Mouse (Mus musculus) liver, embryonic 15.5 days (tissue): Measurements from ENCODE around the gene Wfdc15b. TPM values are rescaled to one million over a fixed set of nuclear protein-coding genes. Genes with fewer than 3 reads are reported as not detected.
"Not testable (repeated sequence)": the region's sequence is repeated elsewhere in the genome, so short reads cannot be mapped to it uniquely, and the experiment has no call there.

Experiments used
- ATAC-seq: fragments of 200-750 bp; cut with Nextera tagmentation; 2 replicates; pipeline ENCODE4 v1.8.0; 2017; ENCODE audit warnings: moderate number of reproducible peaks, mild to moderate bottlenecking, moderate library complexity; ENCODE audit not compliant: insufficient read depth
- H3K27ac ChIP-seq: fragments of 300-500 bp; sonication (generic); replicated peaks from 2 replicates; pipeline ENCODE4 v1.5.1; 2015; ENCODE audit warnings: mild to moderate bottlenecking, inconsistent platforms
- H3K27me3 ChIP-seq: fragments of 300-500 bp; sonication (generic); 2 replicates; pipeline ENCODE4 v1.6.1; 2015; ENCODE audit warnings: mild to moderate bottlenecking, inconsistent platforms
- H3K36me3 ChIP-seq: fragments of 300-500 bp; sonication (generic); replicated peaks from 2 replicates; pipeline ENCODE4 v1.6.1; 2015; ENCODE audit warnings: moderate library complexity, mild to moderate bottlenecking, inconsistent platforms
- H3K4me1 ChIP-seq: fragments of 300-500 bp; sonication (generic); replicated peaks from 2 replicates; pipeline ENCODE4 v1.6.1; 2015; ENCODE audit warnings: inconsistent platforms
- H3K4me2 ChIP-seq: fragments of 300-500 bp; sonication (generic); 2 replicates; pipeline ENCODE4 v1.6.1; 2015; ENCODE audit warnings: moderate library complexity, mild to moderate bottlenecking, inconsistent platforms
- H3K4me3 ChIP-seq: fragments of 300-500 bp; sonication (generic); replicated peaks from 2 replicates; pipeline ENCODE4 v1.5.1; 2015; ENCODE audit warnings: mild to moderate bottlenecking, inconsistent platforms
- H3K9ac ChIP-seq: fragments of 300-500 bp; sonication (generic); 2 replicates; pipeline ENCODE4 v1.6.1; 2015; ENCODE audit warnings: moderate library complexity, mild to moderate bottlenecking, inconsistent platforms
- H3K9me3 ChIP-seq: fragments of 300-500 bp; sonication (generic); replicated peaks from 2 replicates; pipeline ENCODE4 v1.6.1; 2016; ENCODE audit warnings: inconsistent platforms
- WGBS: fragments of 180-500 bp; shearing (Covaris S2); methylation state at CpG from one replicate; pipeline ENCODE4 v1.1.7; 2015; ENCODE audit warnings: mixed read lengths; ENCODE audit not compliant: insufficient replicate concordance; 5-methylcytosine and 5-hydroxymethylcytosine counted together
- polyA plus RNA-seq: library from polyadenylated mRNA; unstranded; fragments of >200 nt; fragmentation: Nextera tagmentation; extraction: Ambion mirVana; gene quantifications from 2 replicates; pipeline ENCODE4 v1.2.1, GENCODE M21; 2015

The Wfdc15b gene
- polyA plus RNA-seq, result 0.22 TPM in 1 of 2 replicates, not detected in the other

GRCm38 (mm10) chr2:164221522-164221921 is at the start of gene Wfdc15b:
Gene Wfdc15b, minus strand, starts transcription at chr2:164221660.
- no peak within 1 kb of the TSS for H3K4me2 ChIP-seq
- no peaks in the 10 kb centered on the region for H3K4me1 ChIP-seq
- H3K27ac ChIP-seq, result no peak within 1 kb of the TSS
- H3K4me3 ChIP-seq, result no peak within 1 kb of the TSS
- no peak within 1 kb of the TSS for H3K9ac ChIP-seq
- 62% methylated on average over 11 of the region's 11 CpGs for WGBS
- ATAC-seq, result no peak
- no peaks in the 10 kb centered on the region for H3K36me3 ChIP-seq
- H3K9me3 ChIP-seq, result no peaks in the 10 kb centered on the region
- H3K27me3 ChIP-seq, result no peaks in the 10 kb centered on the region

- H3K27ac ChIP-seq, H3K27me3 ChIP-seq, H3K9ac ChIP-seq, ATAC-seq, H3K36me3 ChIP-seq, H3K4me3 ChIP-seq, H3K9me3 ChIP-seq, H3K4me2 ChIP-seq, H3K4me1 ChIP-seq: not testable (repeated sequence)
- WGBS, result 50% methylated on average over 1 of the region's 1 CpGs
Measured at GRCm38 (mm10) chr2:164256540-164256939, 35.1 kb upstream of the Wfdc15b start, which contains the start of gene Svs3b. Gene Svs3b, minus strand, starts transcription at chr2:164256640.

GRCm38 (mm10) chr2:164238366-164238765 is 16.9 kb upstream of the Wfdc15b start, which contains the start of gene Svs2:
Gene Svs2, minus strand, starts transcription at chr2:164238466.
- ATAC-seq, result no peak
- H3K27ac ChIP-seq, result no peak within 1 kb of the TSS
- no peaks in the 10 kb centered on the region for H3K9me3 ChIP-seq
- H3K36me3 ChIP-seq, result no peaks in the 10 kb centered on the region
- WGBS, result 53% methylated on average over 3 of the region's 3 CpGs
- H3K4me3 ChIP-seq, result no peak within 1 kb of the TSS
- H3K4me2 ChIP-seq, result no peak within 1 kb of the TSS
- no peak within 1 kb of the TSS for H3K9ac ChIP-seq
- no peaks in the 10 kb centered on the region for H3K4me1 ChIP-seq
- H3K27me3 ChIP-seq, result no peaks in the 10 kb centered on the region

GRCm38 (mm10) chr2:164232671-164233070 is 11.2 kb upstream of the Wfdc15b start:
- no peak overlapping the region for H3K27ac ChIP-seq
- no peaks in the 10 kb centered on the region for H3K36me3 ChIP-seq
- H3K9ac ChIP-seq, result no peak overlapping the region
- 70% methylated on average over 8 of the region's 8 CpGs for WGBS
- H3K9me3 ChIP-seq, result no peaks in the 10 kb centered on the region
- H3K4me2 ChIP-seq, result no peak overlapping the region
- H3K4me3 ChIP-seq, result no peak overlapping the region
- H3K4me1 ChIP-seq, result no peaks in the 10 kb centered on the region
- no peak for ATAC-seq
- no peaks in the 10 kb centered on the region for H3K27me3 ChIP-seq

GRCm38 (mm10) chr2:164228361-164229070 is 7.1 kb upstream of the Wfdc15b start:
- H3K9me3 ChIP-seq, result no peaks in the 10 kb centered on the region
- H3K9ac ChIP-seq, result no peak overlapping the region
- no peaks in the 10 kb centered on the region for H3K36me3 ChIP-seq
- H3K4me3 ChIP-seq, result no peak overlapping the region
- 63% methylated on average over 8 of the region's 8 CpGs for WGBS
- no peak overlapping the region for H3K27ac ChIP-seq
- no peak for ATAC-seq
- H3K4me1 ChIP-seq, result no peaks in the 10 kb centered on the region
- H3K27me3 ChIP-seq, result no peaks in the 10 kb centered on the region
- H3K4me2 ChIP-seq, result no peak overlapping the region

GRCm38 (mm10) chr2:164219295-164219694 is 2.2 kb downstream of the Wfdc15b start:
- no peak overlapping the region for H3K4me3 ChIP-seq
- ATAC-seq, result no peak
- H3K27ac ChIP-seq, result no peak overlapping the region
- no peak overlapping the region for H3K9ac ChIP-seq
- no peaks in the 10 kb centered on the region for H3K36me3 ChIP-seq
- H3K4me2 ChIP-seq, result no peak overlapping the region
- WGBS, result 70% methylated on average over 9 of the region's 9 CpGs
- H3K9me3 ChIP-seq, result no peaks in the 10 kb centered on the region
- H3K27me3 ChIP-seq, result no peaks in the 10 kb centered on the region
- no peaks in the 10 kb centered on the region for H3K4me1 ChIP-seq

GRCm38 (mm10) chr2:164212711-164213110 is 8.7 kb downstream of the Wfdc15b start:
- no peak for ATAC-seq
- 74% methylated on average over 5 of the region's 5 CpGs for WGBS
- Histone ChIP-seq H3K27me3 (no peaks in the 10 kb centered on the region), H3K9me3 (no peaks in the 10 kb centered on the region), H3K27ac (no peak overlapping the region), H3K4me3 (no peak overlapping the region), H3K4me1 (no peaks in the 10 kb centered on the region), H3K36me3 (no peaks in the 10 kb centered on the region), H3K4me2 (no peak overlapping the region), H3K9ac (no peak overlapping the region)

- Histone ChIP-seq H3K4me3 (no peak overlapping the region), H3K4me2 (no peak overlapping the region), H3K27ac (no peak overlapping the region), H3K36me3 (no peaks in the 10 kb centered on the region), H3K27me3 (no peaks in the 10 kb centered on the region), H3K4me1 (no peaks in the 10 kb centered on the region), H3K9ac (no peak overlapping the region), H3K9me3 (no peaks in the 10 kb centered on the region)
- no peak for ATAC-seq
- WGBS, result 73% methylated on average over 4 of the region's 4 CpGs
Measured at GRCm38 (mm10) chr2:164210892-164211291, 10.6 kb downstream of the Wfdc15b start.

- Histone ChIP-seq H3K4me3 (no peak overlapping the region), H3K36me3 (no peaks in the 10 kb centered on the region), H3K27me3 (no peaks in the 10 kb centered on the region), H3K27ac (no peak overlapping the region), H3K4me1 (no peaks in the 10 kb centered on the region), H3K9ac (no peak overlapping the region), H3K9me3 (no peaks in the 10 kb centered on the region), H3K4me2 (no peak overlapping the region)
- no peak for ATAC-seq
- 35% methylated on average over 4 of the region's 4 CpGs for WGBS
Measured at GRCm38 (mm10) chr2:164206676-164207075, 14.8 kb downstream of the Wfdc15b start.

GRCm38 (mm10) chr2:164206011-164206410 is 15.4 kb downstream of the Wfdc15b start:
- not testable (repeated sequence) for H3K4me3 ChIP-seq, H3K27me3 ChIP-seq, H3K36me3 ChIP-seq, H3K4me2 ChIP-seq, H3K9me3 ChIP-seq, ATAC-seq, H3K4me1 ChIP-seq, H3K9ac ChIP-seq, H3K27ac ChIP-seq
- WGBS, result 68% methylated on average over 10 of the region's 10 CpGs

GRCm38 (mm10) chr2:164199626-164200327 is 21.7 kb downstream of the Wfdc15b start, which contains the start of gene Wfdc15a:
Gene Wfdc15a, minus strand, starts transcription at chr2:164200130.
- no peaks in the 10 kb centered on the region for H3K9me3 ChIP-seq
- H3K4me1 ChIP-seq, result no peaks in the 10 kb centered on the region
- no peak within 1 kb of the TSS for H3K4me2 ChIP-seq
- 63% methylated on average over 20 of the region's 20 CpGs for WGBS
- ATAC-seq, result no peak
- H3K36me3 ChIP-seq, result no peaks in the 10 kb centered on the region
- H3K9ac ChIP-seq, result no peak within 1 kb of the TSS
- H3K4me3 ChIP-seq, result no peak within 1 kb of the TSS
- no peaks in the 10 kb centered on the region for H3K27me3 ChIP-seq
- no peak within 1 kb of the TSS for H3K27ac ChIP-seq
